Mouse (Mus musculus) midbrain, embryonic 16.5 days (tissue): ENCODE results near the gene Gosr2. TPM values are rescaled to one million over a fixed set of nuclear protein-coding genes. Genes with fewer than 3 reads are reported as not detected.

Experiments used
- polyA plus RNA-seq: library from polyadenylated mRNA; unstranded; fragments of >200 nt; fragmentation: Nextera tagmentation; extraction: Ambion mirVana; gene quantifications from 2 replicates; pipeline ENCODE4 v1.2.1, GENCODE M21; 2015

Gene Gosr2
- polyA plus RNA-seq, 1 experiment from 2014 or later = 96.2 TPM

Other genes with a start within 250 kb of the Gosr2 start
- gene Lrrc37a, start 193.3 kb downstream of the Gosr2 start, polyA plus RNA-seq = not detected in 2 replicates
- gene Gm884, start 76.8 kb downstream of the Gosr2 start, polyA plus RNA-seq = not detected in 2 replicates
- not detected in 2 replicates for gene Lyzl6, start 59.0 kb downstream of the Gosr2 start, polyA plus RNA-seq
- 2.1 and 3.4 TPM in 2 replicates for gene Rprml, start 48.3 kb downstream of the Gosr2 start, polyA plus RNA-seq
- 0.92 and 1.1 TPM in 2 replicates for gene Wnt9b, start 51.9 kb upstream of the Gosr2 start, polyA plus RNA-seq
- 18.8 and 21.2 TPM in 2 replicates for gene Wnt3, start 76.3 kb upstream of the Gosr2 start, polyA plus RNA-seq